In genomic region chr12:99644966-99645365, GRCm38 (mm10) we compare ENCODE assay signal across 9 mouse cellular contexts.
DNase-seq lines count a peak whose midpoint lies in the region; ATAC-seq and TF ChIP-seq lines count a peak whose summit lies in the region.
"Had no signal": no experiment of that assay in that cellular context is flagged by ENCODE, and none has a peak within 500 bp of the region (broad histone marks: within the 10 kb centered on the region; RNA-seq: fewer than 3 reads in every experiment).

No protein-coding gene starts in this region.

- peak; percentile 79; the same call in 1 of the 2 replicates for ATAC-seq in neural tube, embryonic 11.5 days (ENCODE audit: insufficient read depth, low FRiP score, low TSS enrichment)
- peak; percentile 99 for ATAC-seq in liver, embryonic 13.5 days (ENCODE audit: low read depth)
- ATAC-seq in stomach, postnatal 0 days (ENCODE audit: low FRiP score, low TSS enrichment): peak; percentile 98

- 93% methylated on average over 37 of the region's 37 CpGs for WGBS in neural tube, embryonic 11.5 days
- 93% methylated on average over 37 of the region's 37 CpGs for WGBS in liver, embryonic 13.5 days (ENCODE audit: insufficient replicate concordance)
- WGBS in stomach, postnatal 0 days: 85% methylated on average over 37 of the region's 37 CpGs

- peak; percentile 87 for DNase-seq in heart, adult 11 months
- DNase-seq in heart, adult 9 months (ENCODE audit: low spot score in 2 of 2): no peak
- DNase-seq in neural tube, embryonic 11.5 days (ENCODE audit: low spot score): no peak
- no peak for DNase-seq in neural tube, embryonic 10.5 days (ENCODE audit: extremely low spot score, low spot score)
- DNase-seq in liver, embryonic 13.5 days: no peak
- peak; percentile 10 for DNase-seq in stomach, postnatal 0 days (ENCODE audit: low spot score)
- no peak for DNase-seq in gastrocnemius, postnatal 14 days
- DNase-seq in Muller cell, postnatal 12 days (ENCODE audit: inconsistent ontology term): no peak
- DNase-seq: kidney, postnatal 10 days had no signal

- no peak for TF ChIP-seq EP300 in stomach, postnatal 0 days (optimal IDR thresholded peaks at IDR 0.05)

- H3K27ac ChIP-seq in neural tube, embryonic 11.5 days (ENCODE audit: low read depth, low read length): no peak overlapping the region
- no peak overlapping the region for H3K27ac ChIP-seq in liver, embryonic 13.5 days
- H3K27ac ChIP-seq in stomach, postnatal 0 days (replicated peaks): no peak overlapping the region

- H3K9ac ChIP-seq in neural tube, embryonic 11.5 days (ENCODE audit: low read length): no peak overlapping the region
- no peak overlapping the region for H3K9ac ChIP-seq in liver, embryonic 13.5 days
- no peak overlapping the region for H3K9ac ChIP-seq in stomach, postnatal 0 days (ENCODE audit: low read length)

- no peaks in the 10 kb centered on the region for H3K27me3 ChIP-seq in neural tube, embryonic 11.5 days (ENCODE audit: control insufficient read depth, insufficient read depth, low read length)
- H3K27me3 ChIP-seq in liver, embryonic 13.5 days: no peaks in the 10 kb centered on the region
- no peaks in the 10 kb centered on the region for H3K27me3 ChIP-seq in stomach, postnatal 0 days (ENCODE audit: control insufficient read depth, insufficient read depth, low read length)

- no peak overlapping the region for H3K4me2 ChIP-seq in neural tube, embryonic 11.5 days (ENCODE audit: low read depth)
- H3K4me2 ChIP-seq in liver, embryonic 13.5 days: no peak overlapping the region
- H3K4me2 ChIP-seq in stomach, postnatal 0 days (replicated peaks; ENCODE audit: low read depth): no peak overlapping the region

- peaks cover 10% of the 10 kb centered on the region for H3K4me1 ChIP-seq in neural tube, embryonic 11.5 days (ENCODE audit: control insufficient read depth, insufficient read depth, low read length)
- H3K4me1 ChIP-seq in liver, embryonic 13.5 days (replicated peaks): no peaks in the 10 kb centered on the region
- no peaks in the 10 kb centered on the region for H3K4me1 ChIP-seq in stomach, postnatal 0 days (replicated peaks; ENCODE audit: control insufficient read depth, insufficient read depth)

- H3K4me3 ChIP-seq in neural tube, embryonic 11.5 days (ENCODE audit: low read depth, low read length): no peak overlapping the region
- no peak overlapping the region for H3K4me3 ChIP-seq in liver, embryonic 13.5 days (replicated peaks)
- H3K4me3 ChIP-seq in stomach, postnatal 0 days (ENCODE audit: low read depth, low read length): no peak overlapping the region

- intact Hi-C loops in gastrocnemius, postnatal 14 days (cut with DNase I; ENCODE audit: low total_unique reads): no loop called here

- no peak for TF ChIP-seq CTCF in stomach, postnatal 0 days (IDR thresholded peaks at IDR 0.05; ENCODE audit: low read depth)

- peaks cover 12% of the 10 kb centered on the region; the same call in 1 of the 2 replicates for H3K9me3 ChIP-seq in neural tube, embryonic 11.5 days (ENCODE audit: control insufficient read depth, low read length)
- H3K9me3 ChIP-seq in liver, embryonic 13.5 days (replicated peaks): peaks cover 22% of the 10 kb centered on the region
- peaks cover 6% of the 10 kb centered on the region; the same call in 1 of the 2 replicates for H3K9me3 ChIP-seq in stomach, postnatal 0 days (ENCODE audit: control insufficient read depth, low read length)

- H3K36me3 ChIP-seq in neural tube, embryonic 11.5 days (ENCODE audit: control insufficient read depth, insufficient read depth, low read length): no peaks in the 10 kb centered on the region
- no peaks in the 10 kb centered on the region for H3K36me3 ChIP-seq in liver, embryonic 13.5 days
- H3K36me3 ChIP-seq in stomach, postnatal 0 days (ENCODE audit: control insufficient read depth, insufficient read depth, low read length): no peaks in the 10 kb centered on the region

Comparison
In these comparisons a context has a peak if more than half of its experiments do, and no peak if none do; other contexts are left out.
1. DNase-seq: peak in heart, adult 11 months (single experiment) and stomach, postnatal 0 days (single experiment); none in heart, adult 9 months (0 of 2), neural tube, embryonic 11.5 days (single experiment), neural tube, embryonic 10.5 days (single experiment), liver, embryonic 13.5 days (single experiment), gastrocnemius, postnatal 14 days (single experiment) and Muller cell, postnatal 12 days (single experiment).
2. Peak in every context shown above with its lines, with median percentiles within 50 percentile points of each other: ATAC-seq.